Mouse (Mus musculus) lung, postnatal 25 days (tissue): Measurements from ENCODE around the gene Gm11020.
"Not testable (repeated sequence)": the region's sequence is repeated elsewhere in the genome, so short reads cannot be mapped to it uniquely, and the experiment has no call there.

Source experiments
- DNase-seq: peaks from one replicate; pipeline ENCODE4 v3.0.0; 2022; ENCODE audit warnings: low spot score

Gm11020 gene

GRCm38 (mm10) chr8:104321267-104321666 lies at the start of gene Gm11020:
TSS of gene Gm11020 (plus strand) at chr8:104321567.
- not testable (repeated sequence) for DNase-seq

DNA sequence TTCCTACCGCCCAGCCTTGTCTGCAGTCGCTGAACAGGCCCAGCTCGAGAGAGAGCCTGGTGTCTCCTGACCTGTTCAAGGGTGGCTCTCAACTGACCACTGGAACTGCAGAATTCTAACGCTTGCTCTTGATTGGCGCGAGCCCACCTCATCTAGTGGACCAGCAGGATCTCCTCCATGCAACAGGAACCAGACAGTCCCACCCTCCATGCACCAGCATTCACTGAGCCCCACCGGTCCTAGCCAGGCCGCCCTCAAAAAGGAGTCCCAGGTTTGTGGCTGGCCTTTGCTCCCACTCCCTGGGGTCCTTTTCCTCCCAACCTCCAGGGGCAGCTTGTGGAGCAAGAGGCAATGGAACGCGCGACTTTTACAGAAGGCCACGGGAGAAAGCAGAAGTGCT lies 28.3 kb upstream of the Gm11020 start, which contains the start of gene Cmtm2a:
TSS of gene Cmtm2a (minus strand) at position 101 of the 400 bp plus-strand sequence.
- DNase-seq, result not testable (repeated sequence)

DNA sequence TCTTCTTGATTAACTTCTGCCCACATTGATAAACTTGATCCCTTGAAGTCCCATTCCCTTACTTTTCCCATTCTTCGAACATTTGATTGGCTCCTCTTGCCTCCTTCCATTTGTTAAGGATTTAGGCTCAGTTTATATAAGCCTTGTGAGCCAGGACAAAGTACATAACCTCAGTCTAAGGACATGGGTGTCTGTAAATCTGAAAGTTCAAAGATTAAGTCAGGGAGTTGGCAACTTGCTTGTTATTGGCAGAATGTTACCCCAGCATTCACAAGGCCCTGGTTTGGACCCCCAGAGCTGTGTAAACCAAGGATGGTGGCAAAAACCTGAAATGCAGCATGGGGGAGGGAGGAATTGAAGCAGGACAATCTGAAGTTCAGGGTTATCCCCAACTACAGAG lies 27.0 kb upstream of the Gm11020 start:
- DNase-seq, result no peak

DNA sequence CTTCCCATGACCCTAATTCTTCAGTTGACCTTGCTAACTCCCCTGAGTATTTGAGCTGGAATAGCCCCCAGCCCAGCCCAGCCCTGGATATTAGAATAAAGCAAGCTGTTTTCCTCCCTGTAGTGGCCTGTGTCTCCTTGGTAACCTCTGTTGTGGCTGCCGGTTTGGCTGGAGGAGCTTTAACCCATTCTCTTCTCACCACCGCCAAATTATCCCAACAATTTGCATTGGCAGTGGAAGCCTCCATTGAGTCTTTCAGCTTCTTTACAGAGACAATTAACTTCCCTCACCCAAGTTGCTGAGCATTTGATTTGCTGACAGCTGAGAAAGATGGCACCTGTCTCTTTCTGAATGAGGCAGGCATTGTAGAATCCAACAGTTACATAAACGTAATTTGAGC lies 19.8 kb upstream of the Gm11020 start:
- not testable (repeated sequence) for DNase-seq

GRCm38 (mm10) chr8:104302536-104302935 lies 18.8 kb upstream of the Gm11020 start:
- DNase-seq, result not testable (repeated sequence)

DNA sequence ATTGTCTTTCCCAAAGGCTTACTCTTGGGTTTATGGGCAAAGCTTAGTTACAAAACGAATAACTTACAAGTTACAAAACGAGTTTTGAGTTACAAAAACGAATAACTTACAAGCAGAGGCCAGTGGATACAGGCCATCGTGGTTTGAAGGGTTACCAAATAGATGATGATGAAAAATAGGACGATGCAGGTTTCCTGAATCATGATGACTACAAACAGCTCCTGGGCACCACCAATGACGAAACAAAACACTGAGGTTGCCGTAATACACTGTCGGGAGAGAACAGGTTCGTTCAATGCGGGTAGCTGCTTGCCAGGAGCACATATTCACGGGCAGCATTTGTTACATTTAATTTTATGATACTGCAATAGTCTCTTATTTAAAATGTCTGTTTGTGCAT lies 16.4 kb upstream of the Gm11020 start:
- no peak for DNase-seq

DNA sequence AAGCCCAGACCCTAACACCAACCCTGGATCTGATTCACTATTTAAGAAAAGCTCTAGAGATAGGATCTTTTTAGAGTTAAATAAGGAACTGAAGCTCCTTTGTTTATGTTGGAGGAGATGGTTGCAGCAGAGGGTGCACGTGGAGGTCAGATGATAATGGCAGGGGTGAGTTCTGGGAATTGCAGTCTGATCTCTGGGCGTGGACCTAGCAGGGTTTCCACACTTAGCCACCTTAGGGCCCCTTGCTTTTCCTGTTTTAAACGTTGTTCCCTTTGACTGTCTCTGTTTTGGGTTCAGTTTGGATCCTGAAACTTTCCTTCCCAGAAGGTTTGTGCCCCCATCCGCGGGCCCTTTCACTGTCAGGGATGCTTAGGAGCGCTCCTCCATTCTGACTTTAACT lies 13.0 kb upstream of the Gm11020 start:
- DNase-seq, result not testable (repeated sequence)

- DNase-seq, result not testable (repeated sequence)
Measured at GRCm38 (mm10) chr8:104309441-104310155, 11.8 kb upstream of the Gm11020 start, which contains the start of the genes Gm45711 and Cmtm1. TSS of gene Gm45711 (minus strand) at chr8:104310081. TSS of gene Cmtm1 (minus strand) at chr8:104310145.

GRCm38 (mm10) chr8:104312023-104312422 lies 9.3 kb upstream of the Gm11020 start:
- DNase-seq, result not testable (repeated sequence)

DNA sequence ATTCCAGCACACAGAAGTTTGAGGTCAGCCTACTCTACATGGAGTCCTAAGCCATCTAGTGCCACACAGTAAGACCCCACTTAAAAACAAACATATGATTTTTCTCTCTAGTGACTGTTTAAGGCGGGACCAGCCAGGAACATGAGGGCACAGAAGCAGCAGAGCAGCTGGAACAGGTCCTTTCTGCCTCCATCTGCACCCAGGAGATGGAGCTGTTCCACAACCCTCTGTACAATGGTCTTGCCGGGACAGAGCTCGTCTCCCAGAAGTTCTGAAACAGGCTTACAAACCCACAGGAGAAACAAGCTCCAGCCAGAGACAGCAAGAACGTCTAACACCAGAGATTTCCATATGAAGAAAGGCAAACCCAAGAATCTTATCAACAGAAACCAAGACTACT lies 8.1 kb upstream of the Gm11020 start:
- DNase-seq, result peak; percentile 32

- not testable (repeated sequence) for DNase-seq
Measured at GRCm38 (mm10) chr8:104321930-104322329, 563 bp downstream of the Gm11020 start, which contains the start of gene Cmtm2b. TSS of gene Cmtm2b (plus strand) at chr8:104322230.

GRCm38 (mm10) chr8:104332665-104333631 lies 11.6 kb downstream of the Gm11020 start:
- no peak for DNase-seq

- peak; percentile 24 for DNase-seq
Measured at GRCm38 (mm10) chr8:104333786-104334185, 12.4 kb downstream of the Gm11020 start.

GRCm38 (mm10) chr8:104334196-104334595 lies 12.8 kb downstream of the Gm11020 start:
- peak; percentile 34 for DNase-seq

- DNase-seq, result no peak
Measured at GRCm38 (mm10) chr8:104336806-104337205, 15.4 kb downstream of the Gm11020 start.

DNA sequence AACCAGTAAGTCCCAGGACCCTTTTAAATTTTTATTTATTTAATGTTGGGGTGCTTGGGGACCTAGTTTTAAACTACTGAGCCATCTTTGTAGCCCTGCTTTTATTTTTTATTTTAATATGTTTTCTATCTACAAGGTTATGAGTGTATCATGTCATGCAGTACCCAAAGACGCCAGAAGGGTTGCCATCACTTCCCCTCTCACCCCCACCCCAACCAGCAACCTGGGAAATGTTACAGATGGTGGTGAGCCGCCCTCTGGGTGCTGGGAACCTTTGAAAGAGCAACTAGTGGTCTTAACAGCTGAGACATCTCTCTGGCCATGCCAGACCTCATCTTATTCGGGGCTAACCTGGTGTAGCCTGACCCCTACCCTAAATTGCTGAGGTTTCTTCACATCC lies 16.5 kb downstream of the Gm11020 start:
- DNase-seq, result no peak

GRCm38 (mm10) chr8:104339229-104339982 lies 18.0 kb downstream of the Gm11020 start, which contains the start of gene Cmtm3:
TSS of gene Cmtm3 (plus strand) at chr8:104339410.
- no peak for DNase-seq

DNA sequence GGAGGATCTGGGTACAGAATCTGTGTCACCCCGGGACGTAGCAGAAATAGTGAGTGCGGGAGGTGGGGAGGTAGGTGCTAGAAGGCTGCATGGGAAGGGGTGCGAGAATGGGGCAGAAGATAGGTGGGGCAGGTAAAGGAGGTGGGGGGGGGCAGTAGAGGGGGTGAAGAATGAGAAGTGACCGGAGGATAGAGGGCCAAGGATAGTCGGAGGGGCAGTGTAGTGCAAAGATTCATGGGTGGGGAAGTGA lies 18.5 kb downstream of the Gm11020 start:
- no peak for DNase-seq

DNA sequence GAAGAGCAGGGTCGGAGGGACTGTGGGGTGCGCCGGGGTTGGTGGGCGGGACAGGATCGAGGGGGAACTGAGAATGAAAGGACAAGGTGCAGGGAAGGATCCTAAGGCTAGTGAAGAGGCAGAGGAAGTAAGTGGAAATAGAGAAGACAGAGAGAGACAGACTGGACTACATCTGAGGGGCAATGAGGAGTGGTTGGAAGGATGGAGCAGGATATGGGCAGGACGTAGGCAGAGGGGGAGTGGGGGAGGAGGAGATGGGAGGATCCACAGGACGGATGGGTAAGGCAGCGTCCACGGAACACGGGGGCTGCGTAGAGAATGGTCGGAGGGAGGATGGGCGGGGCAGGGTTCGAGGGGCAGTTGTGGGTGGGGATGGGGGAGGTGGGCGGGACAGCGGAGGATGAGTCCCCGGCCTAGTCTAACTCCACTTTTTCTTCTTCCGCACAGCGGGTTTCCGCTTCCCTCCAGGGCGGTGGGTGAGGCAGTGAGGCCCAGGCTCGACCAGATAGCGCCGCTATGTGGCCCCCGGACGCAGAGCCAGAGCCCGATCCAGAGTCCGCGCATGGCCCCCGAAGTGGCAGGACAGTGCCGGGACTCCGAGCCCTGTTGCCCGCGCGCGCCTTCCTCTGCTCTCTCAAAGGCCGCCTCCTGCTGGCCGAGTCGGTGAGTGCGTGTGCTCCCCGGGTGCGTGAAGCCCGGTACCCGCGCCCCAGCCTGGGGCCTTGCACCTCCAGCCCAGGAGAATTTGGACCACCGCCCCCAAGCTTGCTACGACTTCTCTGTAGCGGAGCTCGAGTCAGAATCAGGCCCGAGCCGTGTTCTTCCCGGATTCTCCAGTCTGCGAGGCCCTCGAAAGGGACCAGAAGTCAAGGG lies 19.1 kb downstream of the Gm11020 start:
- peak; percentile 82 for DNase-seq

GRCm38 (mm10) chr8:104341106-104341561 lies 19.8 kb downstream of the Gm11020 start:
- DNase-seq, result peak; percentile 79

DNA sequence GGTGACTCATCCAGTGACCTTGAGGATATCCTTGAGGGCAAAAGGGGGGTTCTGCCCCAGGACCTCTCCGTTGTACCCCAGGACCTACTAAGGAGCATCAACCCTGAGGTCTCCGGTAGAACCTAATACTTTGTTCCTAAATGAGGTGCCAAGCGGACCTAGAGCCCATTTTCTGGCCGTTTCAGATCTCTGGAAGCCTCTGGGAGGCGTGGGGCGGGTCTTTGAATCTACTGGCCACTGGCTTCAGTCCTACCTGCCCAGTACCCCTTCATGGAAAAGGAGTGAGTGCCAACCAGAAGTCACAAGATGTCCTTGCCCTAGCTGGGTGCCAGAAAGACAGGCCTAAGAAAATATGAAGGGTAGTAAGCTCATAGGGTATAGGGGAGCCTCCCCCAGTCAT lies 20.3 kb downstream of the Gm11020 start:
- no peak for DNase-seq
